ENCODE assay signal across 11 mouse cellular contexts in the genomic region with DNA sequence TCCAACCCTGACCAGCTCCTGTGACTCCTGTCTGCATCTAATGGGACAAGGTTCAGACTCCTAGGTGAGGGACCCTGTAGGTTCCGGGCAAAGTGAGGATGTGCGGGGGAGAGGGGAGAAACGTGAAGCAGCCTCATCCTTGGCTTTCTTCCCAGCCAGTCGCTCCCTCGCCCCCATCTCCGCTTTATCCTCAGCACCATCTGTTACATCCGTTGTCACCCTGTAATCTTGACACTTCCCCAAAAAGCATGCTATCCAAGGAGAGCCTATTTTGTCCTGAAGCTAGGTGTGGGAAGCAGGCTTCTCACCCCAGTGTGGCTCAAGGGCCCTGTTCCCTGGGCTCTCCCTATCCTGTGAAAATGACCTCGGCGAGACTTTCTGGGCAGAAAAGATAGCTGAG. TPM values are rescaled to one million over a fixed set of nuclear protein-coding genes. Genes with fewer than 3 reads are reported as not detected.
A peak's percentile ranks its signal among the peaks of the same experiment; 100 is the strongest.
DNase-seq lines count a peak whose midpoint lies in the region; ATAC-seq and TF ChIP-seq lines count a peak whose summit lies in the region.
"Had no signal": no experiment of that assay in that cellular context is flagged by ENCODE, and none has a peak within 500 bp of the region (broad histone marks: within the 10 kb centered on the region; RNA-seq: fewer than 3 reads in every experiment).

No protein-coding gene starts in this region.

- TF ChIP-seq CTCF in stomach, postnatal 0 days (IDR thresholded peaks at IDR 0.05; ENCODE audit: low read depth) = no peak

- intact Hi-C loops in left cerebral cortex, postnatal 25 days (cut with DNase I) = no loop called here

- no peak for ATAC-seq in erythroblast, adult 5-6 weeks (replicated peaks; ENCODE audit: low FRiP score, poor library complexity, severe bottlenecking)
- no peak for ATAC-seq in megakaryocyte, adult 5-6 weeks (ENCODE audit: poor library complexity, severe bottlenecking)
- ATAC-seq in stomach, postnatal 0 days (ENCODE audit: low FRiP score, low TSS enrichment) = no peak
- ATAC-seq in hindbrain, embryonic 11.5 days (ENCODE audit: low FRiP score) = no peak
- ATAC-seq: midbrain, embryonic 16.5 days had no signal

- peak; percentile 70 to 92 for DNase-seq in left cerebral cortex, postnatal 25 days (ENCODE audit: low spot score in 2 of 2)
- no peak for DNase-seq in stomach, postnatal 0 days (ENCODE audit: low spot score)
- no peak for DNase-seq in yolk sac, embryonic 10.5 days (ENCODE audit: low spot score)
- DNase-seq in hindbrain, embryonic 11.5 days (ENCODE audit: low spot score) = no peak

- peaks cover 95% of the 10 kb centered on the region for H3K4me1 ChIP-seq in erythroblast, embryonic 14.5 days (ENCODE audit: control insufficient read depth)
- H3K4me1 ChIP-seq in megakaryocyte, embryonic 14.5 days = peaks cover 96% of the 10 kb centered on the region
- H3K4me1 ChIP-seq in stomach, postnatal 0 days (replicated peaks; ENCODE audit: control insufficient read depth, insufficient read depth) = peaks cover 2% of the 10 kb centered on the region; the same call in 1 of the 2 replicates
- peaks cover 3% of the 10 kb centered on the region for H3K4me1 ChIP-seq in hindbrain, embryonic 11.5 days (replicated peaks; ENCODE audit: control insufficient read depth, insufficient read depth, low read length)

- 53% methylated on average over 9 of the region's 9 CpGs for WGBS in stomach, postnatal 0 days
- WGBS in hindbrain, embryonic 11.5 days = 67% methylated on average over 9 of the region's 9 CpGs

- H3K4me3 ChIP-seq in erythroblast, embryonic 14.5 days (replicated peaks) = peak overlapping the region; percentile 77
- H3K4me3 ChIP-seq in megakaryocyte, embryonic 14.5 days (replicated peaks) = peak overlapping the region; percentile 2
- H3K4me3 ChIP-seq in stomach, postnatal 0 days (ENCODE audit: low read depth, low read length) = no peak overlapping the region
- no peak overlapping the region for H3K4me3 ChIP-seq in hindbrain, embryonic 11.5 days (ENCODE audit: low read depth, low read length)
- H3K4me3 ChIP-seq: heart, embryonic 13.5 days had no signal

- H3K4me2 ChIP-seq in stomach, postnatal 0 days (replicated peaks; ENCODE audit: low read depth) = no peak overlapping the region
- H3K4me2 ChIP-seq in hindbrain, embryonic 11.5 days (replicated peaks; ENCODE audit: low read depth, low read length) = no peak overlapping the region

- peaks cover 59% of the 10 kb centered on the region for H3K36me3 ChIP-seq in erythroblast, embryonic 14.5 days (ENCODE audit: control insufficient read depth)
- peaks cover 57% of the 10 kb centered on the region for H3K36me3 ChIP-seq in megakaryocyte, embryonic 14.5 days (replicated peaks; ENCODE audit: low read length)
- no peaks in the 10 kb centered on the region for H3K36me3 ChIP-seq in stomach, postnatal 0 days (ENCODE audit: control insufficient read depth, insufficient read depth, low read length)
- no peaks in the 10 kb centered on the region for H3K36me3 ChIP-seq in hindbrain, embryonic 11.5 days (ENCODE audit: control insufficient read depth, insufficient read depth, low read length)
- H3K36me3 ChIP-seq: heart, embryonic 13.5 days had no signal

- no peak for TF ChIP-seq EP300 in stomach, postnatal 0 days (optimal IDR thresholded peaks at IDR 0.05)

- H3K27ac ChIP-seq in stomach, postnatal 0 days (replicated peaks) = no peak overlapping the region
- H3K27ac ChIP-seq in hindbrain, embryonic 11.5 days (ENCODE audit: low read depth, low read length) = no peak overlapping the region
- H3K27ac ChIP-seq: heart, embryonic 13.5 days had no signal

- no peaks in the 10 kb centered on the region for H3K9me3 ChIP-seq in erythroblast, embryonic 14.5 days (ENCODE audit: control insufficient read depth, low read length)
- H3K9me3 ChIP-seq in megakaryocyte, embryonic 14.5 days = no peaks in the 10 kb centered on the region
- no peaks in the 10 kb centered on the region for H3K9me3 ChIP-seq in stomach, postnatal 0 days (ENCODE audit: control insufficient read depth, low read length)
- no peaks in the 10 kb centered on the region for H3K9me3 ChIP-seq in hindbrain, embryonic 11.5 days (ENCODE audit: control insufficient read depth, low read length)
- H3K9me3 ChIP-seq: heart, embryonic 13.5 days had no signal

- peak overlapping the region; percentile 1; the same call in 1 of the 2 replicates for H3K9ac ChIP-seq in stomach, postnatal 0 days (ENCODE audit: low read length)
- no peak overlapping the region for H3K9ac ChIP-seq in hindbrain, embryonic 11.5 days (ENCODE audit: low read depth, low read length)
- H3K9ac ChIP-seq: heart, embryonic 13.5 days had no signal

- H3K27me3 ChIP-seq in erythroblast, embryonic 14.5 days (ENCODE audit: control insufficient read depth) = no peaks in the 10 kb centered on the region
- no peaks in the 10 kb centered on the region for H3K27me3 ChIP-seq in megakaryocyte, embryonic 14.5 days (replicated peaks)
- no peaks in the 10 kb centered on the region for H3K27me3 ChIP-seq in stomach, postnatal 0 days (ENCODE audit: control insufficient read depth, insufficient read depth, low read length)
- H3K27me3 ChIP-seq in hindbrain, embryonic 11.5 days (ENCODE audit: control insufficient read depth, insufficient read depth, low read length) = peaks cover 14% of the 10 kb centered on the region

RNA-seq across cellular contexts. Expression of a gene that starts 3.9 kb away (rescaled TPM):
- polyA plus RNA-seq in erythroblast, embryonic 14.5 days (2012) = 7.5 and 7.8 TPM in 2 replicates
- total RNA-seq in erythroblast, adult 5-6 weeks (2015; ENCODE audit: low replicate concordance) = 28.1 and 29.9 TPM in 2 replicates
- total RNA-seq in erythroblast, adult 5-6 weeks (2017; ENCODE audit: low replicate concordance) = 31.2 and 60.5 TPM in 2 replicates
- polyA plus RNA-seq in megakaryocyte, embryonic 14.5 days (2012; ENCODE audit: insufficient read depth, low replicate concordance) = 13.7 and 26.6 TPM in 2 replicates
- total RNA-seq in megakaryocyte, adult 5-6 weeks (2015) = 9.0 and 9.5 TPM in 2 replicates
- total RNA-seq in megakaryocyte, adult 5-6 weeks (2017) = 6.1 and 10.1 TPM in 2 replicates
- 100 to 1,000 TPM; 299 to 327 TPM for total RNA-seq in left cerebral cortex, postnatal 25 days (2021)
- 21.2 and 21.5 TPM in 2 replicates for polyA plus RNA-seq in stomach, postnatal 0 days (2015; fragmentation: Nextera tagmentation; extraction: Ambion mirVana)
- 13.5 and 15.8 TPM in 2 replicates for polyA plus RNA-seq in hindbrain, embryonic 11.5 days (2014; fragmentation: Nextera tagmentation; extraction: Ambion mirVana)

RNA-seq across cellular contexts. Expression of a gene that starts 42.9 kb away (rescaled TPM):
- polyA plus RNA-seq in erythroblast, embryonic 14.5 days (2012) = 9.4 and 11.2 TPM in 2 replicates
- 178 and 210 TPM in 2 replicates for total RNA-seq in erythroblast, adult 5-6 weeks (2015; ENCODE audit: low replicate concordance)
- 298 and 357 TPM in 2 replicates for total RNA-seq in erythroblast, adult 5-6 weeks (2017; ENCODE audit: low replicate concordance)
- not detected in 2 replicates for polyA plus RNA-seq in megakaryocyte, embryonic 14.5 days (2012; ENCODE audit: insufficient read depth, low replicate concordance)
- total RNA-seq in megakaryocyte, adult 5-6 weeks (2015) = not detected in 2 replicates
- total RNA-seq in megakaryocyte, adult 5-6 weeks (2017) = not detected in 2 replicates
- 10 to 100 TPM; 79.1 to 79.3 TPM for total RNA-seq in left cerebral cortex, postnatal 25 days (2021)
- polyA plus RNA-seq in stomach, postnatal 0 days (2015; fragmentation: Nextera tagmentation; extraction: Ambion mirVana) = 0.91 and 1.1 TPM in 2 replicates
- 0.06 and 0.25 TPM in 2 replicates for polyA plus RNA-seq in hindbrain, embryonic 11.5 days (2014; fragmentation: Nextera tagmentation; extraction: Ambion mirVana)

RNA-seq across cellular contexts. Expression of a gene that starts 43.0 kb away (rescaled TPM):
- not detected in 2 replicates for polyA plus RNA-seq in erythroblast, embryonic 14.5 days (2012)
- 2.3 and 2.5 TPM in 2 replicates for total RNA-seq in erythroblast, adult 5-6 weeks (2015; ENCODE audit: low replicate concordance)
- 5.2 and 6.7 TPM in 2 replicates for total RNA-seq in erythroblast, adult 5-6 weeks (2017; ENCODE audit: low replicate concordance)
- not detected in 2 replicates for polyA plus RNA-seq in megakaryocyte, embryonic 14.5 days (2012; ENCODE audit: insufficient read depth, low replicate concordance)
- total RNA-seq in megakaryocyte, adult 5-6 weeks (2015) = not detected in 2 replicates
- not detected in 2 replicates for total RNA-seq in megakaryocyte, adult 5-6 weeks (2017)
- total RNA-seq in left cerebral cortex, postnatal 25 days (2021) = 1 to 10 TPM; 3.3 TPM
- polyA plus RNA-seq in stomach, postnatal 0 days (2015; fragmentation: Nextera tagmentation; extraction: Ambion mirVana) = 0.11 TPM in 1 of 2 replicates, not detected in the other
- polyA plus RNA-seq in hindbrain, embryonic 11.5 days (2014; fragmentation: Nextera tagmentation; extraction: Ambion mirVana) = not detected in 2 replicates
- polyA plus RNA-seq: heart, embryonic 13.5 days; large intestine, adult 2 months; midbrain, embryonic 16.5 days had no signal

RNA-seq across cellular contexts. Expression of a gene that starts 44.2 kb away (rescaled TPM):
- 0.31 and 0.37 TPM in 2 replicates for polyA plus RNA-seq in erythroblast, embryonic 14.5 days (2012)
- 1.3 and 4.4 TPM in 2 replicates for total RNA-seq in erythroblast, adult 5-6 weeks (2015; ENCODE audit: low replicate concordance)
- total RNA-seq in erythroblast, adult 5-6 weeks (2017; ENCODE audit: low replicate concordance) = 2.8 and 5.2 TPM in 2 replicates
- polyA plus RNA-seq in megakaryocyte, embryonic 14.5 days (2012; ENCODE audit: insufficient read depth, low replicate concordance) = 1.6 and 5.8 TPM in 2 replicates
- 2.5 and 4.1 TPM in 2 replicates for total RNA-seq in megakaryocyte, adult 5-6 weeks (2015)
- total RNA-seq in megakaryocyte, adult 5-6 weeks (2017) = 3.3 and 5.0 TPM in 2 replicates
- 100 to 1,000 TPM; 129 to 130 TPM for total RNA-seq in left cerebral cortex, postnatal 25 days (2021)
- polyA plus RNA-seq in stomach, postnatal 0 days (2015; fragmentation: Nextera tagmentation; extraction: Ambion mirVana) = 22.1 and 25.3 TPM in 2 replicates
- polyA plus RNA-seq in hindbrain, embryonic 11.5 days (2014; fragmentation: Nextera tagmentation; extraction: Ambion mirVana) = 106 and 118 TPM in 2 replicates

RNA-seq across cellular contexts. Expression of a gene that starts 52.7 kb away (rescaled TPM):
- not detected in 2 replicates for polyA plus RNA-seq in erythroblast, embryonic 14.5 days (2012)
- not detected in 2 replicates for total RNA-seq in erythroblast, adult 5-6 weeks (2015; ENCODE audit: low replicate concordance)
- not detected in 2 replicates for total RNA-seq in erythroblast, adult 5-6 weeks (2017; ENCODE audit: low replicate concordance)
- not detected in 2 replicates for polyA plus RNA-seq in megakaryocyte, embryonic 14.5 days (2012; ENCODE audit: insufficient read depth, low replicate concordance)
- total RNA-seq in megakaryocyte, adult 5-6 weeks (2015) = not detected in 2 replicates
- total RNA-seq in megakaryocyte, adult 5-6 weeks (2017) = not detected in 2 replicates
- not detected for total RNA-seq in left cerebral cortex, postnatal 25 days (2021)
- polyA plus RNA-seq in stomach, postnatal 0 days (2015; fragmentation: Nextera tagmentation; extraction: Ambion mirVana) = not detected in 2 replicates
- not detected in 2 replicates for polyA plus RNA-seq in hindbrain, embryonic 11.5 days (2014; fragmentation: Nextera tagmentation; extraction: Ambion mirVana)
- polyA plus RNA-seq: heart, embryonic 13.5 days; large intestine, adult 2 months; midbrain, embryonic 16.5 days had no signal

Comparison
In these comparisons a context has a peak if more than half of its experiments do, and no peak if none do; other contexts are left out.
1. H3K4me3 ChIP-seq: peak in erythroblast, embryonic 14.5 days (single experiment) and megakaryocyte, embryonic 14.5 days (single experiment); none in stomach, postnatal 0 days (single experiment) and hindbrain, embryonic 11.5 days (single experiment).
2. DNase-seq: peak in left cerebral cortex, postnatal 25 days (2 of 2); none in stomach, postnatal 0 days (single experiment), yolk sac, embryonic 10.5 days (single experiment) and hindbrain, embryonic 11.5 days (single experiment).